Mouse (Mus musculus) midbrain, embryonic 13.5 days (tissue): ENCODE measurements at regions not wholly inside any gene's neighbourhood (a gene's known extent, or its start where the extent isn't known, plus 50 kb on each side); places are given as distances from the start of the nearest gene placed in this dataset.

Source experiments
- ATAC-seq: fragments of 200-750 bp; cut with Nextera tagmentation; 2 replicates; pipeline ENCODE4 v1.8.0; 2017; ENCODE audit warnings: mild to moderate bottlenecking, moderate TSS enrichment, moderate library complexity
- H3K27ac ChIP-seq: fragments of 300-500 bp; sonication (generic); 2 replicates; pipeline ENCODE4 v1.5.1; 2015; ENCODE audit warnings: inconsistent platforms, mild to moderate bottlenecking, moderate library complexity
- H3K27me3 ChIP-seq: fragments of 300-500 bp; sonication (generic); 2 replicates; pipeline ENCODE4 v1.6.1; 2015; ENCODE audit warnings: mild to moderate bottlenecking, inconsistent platforms
- H3K36me3 ChIP-seq: fragments of 300-500 bp; sonication (generic); 2 replicates; pipeline ENCODE4 v1.6.1; 2015; ENCODE audit warnings: mild to moderate bottlenecking, inconsistent platforms
- H3K4me1 ChIP-seq: fragments of 300-500 bp; sonication (generic); replicated peaks from 2 replicates; pipeline ENCODE4 v1.6.1; 2015; ENCODE audit warnings: inconsistent platforms
- H3K4me2 ChIP-seq: fragments of 300-500 bp; sonication (generic); replicated peaks from 2 replicates; pipeline ENCODE4 v1.6.1; 2015; ENCODE audit warnings: moderate library complexity, mild to moderate bottlenecking, inconsistent platforms
- H3K4me3 ChIP-seq: fragments of 300-500 bp; sonication (generic); replicated peaks from 2 replicates; pipeline ENCODE4 v1.5.1; 2015; ENCODE audit warnings: mild to moderate bottlenecking, inconsistent platforms
- H3K9ac ChIP-seq: fragments of 300-500 bp; sonication (generic); replicated peaks from 2 replicates; pipeline ENCODE4 v1.6.1; 2015; ENCODE audit warnings: mild to moderate bottlenecking, inconsistent platforms
- H3K9me3 ChIP-seq: fragments of 300-500 bp; sonication (generic); 2 replicates; pipeline ENCODE4 v1.6.1; 2016; ENCODE audit warnings: mild to moderate bottlenecking, inconsistent platforms
- WGBS: fragments of 180-500 bp; shearing (Covaris S2); methylation state at CpG from one replicate; pipeline ENCODE4 v1.1.7; 2015; 5-methylcytosine and 5-hydroxymethylcytosine counted together

DNA sequence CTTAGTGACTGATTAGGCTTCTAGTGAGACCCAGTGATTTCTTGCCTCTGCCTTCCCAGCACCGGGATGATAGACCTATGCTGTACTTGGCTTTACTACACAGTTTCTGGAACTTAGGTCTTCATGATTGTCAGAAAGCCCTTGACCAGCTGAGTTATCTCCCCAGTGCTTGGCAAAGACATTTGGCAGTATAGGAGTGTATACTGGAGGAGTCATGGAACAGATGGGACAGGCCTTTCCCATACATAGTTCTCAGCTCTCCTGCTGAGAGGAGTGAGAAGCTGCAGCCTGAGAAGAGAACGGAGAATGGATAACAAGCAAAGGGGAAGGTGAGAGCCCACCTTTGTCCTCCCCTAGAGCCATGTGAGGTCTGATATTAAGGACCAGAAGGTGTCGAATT lies 230.6 kb upstream of the F930015N05Rik start:
- H3K9me3 ChIP-seq, result no peaks in the 10 kb centered on the region
- H3K4me1 ChIP-seq, result peaks cover 13% of the 10 kb centered on the region
- no peak overlapping the region for H3K4me3 ChIP-seq
- H3K9ac ChIP-seq, result no peak overlapping the region
- no peak for ATAC-seq
- no peaks in the 10 kb centered on the region for H3K27me3 ChIP-seq
- H3K4me2 ChIP-seq, result no peak overlapping the region
- WGBS, result 84% methylated on average over 3 of the region's 3 CpGs
- no peaks in the 10 kb centered on the region for H3K36me3 ChIP-seq
- no peak overlapping the region for H3K27ac ChIP-seq

DNA sequence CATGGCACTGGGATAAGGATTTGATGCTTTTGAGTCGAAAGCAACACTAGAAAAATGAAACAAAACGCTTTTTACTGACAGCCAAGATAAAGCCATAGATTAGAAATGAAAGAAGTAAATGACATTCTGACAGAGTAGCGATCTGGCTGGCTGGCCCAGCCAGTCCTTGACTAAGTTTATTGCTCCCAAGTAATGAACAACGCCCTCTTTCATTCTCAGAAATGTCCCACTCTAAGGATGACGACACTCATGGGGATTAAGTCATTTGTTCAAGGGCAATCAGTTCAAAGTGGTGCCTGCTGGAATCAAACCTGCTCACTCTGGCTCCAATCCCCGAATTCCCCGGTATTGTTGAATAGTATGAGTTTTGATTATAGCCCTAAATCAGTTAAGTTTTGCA lies 231.1 kb upstream of the F930015N05Rik start:
- WGBS, result 63% methylated on average over 7 of the region's 7 CpGs
- Histone ChIP-seq H3K9ac (no peak overlapping the region), H3K27ac (no peak overlapping the region), H3K27me3 (no peaks in the 10 kb centered on the region), H3K4me1 (peaks cover 10% of the 10 kb centered on the region), H3K4me2 (no peak overlapping the region), H3K36me3 (no peaks in the 10 kb centered on the region), H3K4me3 (no peak overlapping the region), H3K9me3 (no peaks in the 10 kb centered on the region)
- ATAC-seq, result no peak

DNA sequence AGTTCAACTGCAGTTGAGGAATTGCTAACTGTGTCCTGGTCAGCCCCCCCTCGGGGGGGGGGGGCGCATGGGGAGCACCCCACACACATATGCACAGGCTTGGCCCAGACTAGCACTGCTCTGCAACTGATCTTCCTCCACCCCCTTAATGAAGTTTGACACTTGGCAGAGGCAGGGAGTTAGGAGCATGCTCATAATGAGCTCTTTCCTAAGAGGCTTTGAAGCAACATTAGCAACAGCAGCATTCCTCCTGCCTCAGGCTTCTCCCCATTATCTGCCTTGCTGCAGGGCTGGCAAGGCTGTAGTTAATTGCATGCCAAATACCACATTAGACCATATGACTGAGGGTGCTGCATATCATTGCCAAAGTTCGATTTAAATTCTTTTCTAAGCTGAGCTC lies 235.4 kb upstream of the F930015N05Rik start:
- 57% methylated on average over 3 of the region's 3 CpGs for WGBS
- H3K9me3 ChIP-seq, result no peaks in the 10 kb centered on the region
- no peak overlapping the region for H3K4me2 ChIP-seq
- H3K9ac ChIP-seq, result no peak overlapping the region
- ATAC-seq, result peak; percentile 84; the same call in 1 of the 2 replicates
- H3K4me3 ChIP-seq, result no peak overlapping the region
- no peaks in the 10 kb centered on the region; the same call in 1 of the 2 replicates for H3K4me1 ChIP-seq
- H3K27ac ChIP-seq, result no peak overlapping the region
- H3K27me3 ChIP-seq, result no peaks in the 10 kb centered on the region
- no peaks in the 10 kb centered on the region for H3K36me3 ChIP-seq

DNA sequence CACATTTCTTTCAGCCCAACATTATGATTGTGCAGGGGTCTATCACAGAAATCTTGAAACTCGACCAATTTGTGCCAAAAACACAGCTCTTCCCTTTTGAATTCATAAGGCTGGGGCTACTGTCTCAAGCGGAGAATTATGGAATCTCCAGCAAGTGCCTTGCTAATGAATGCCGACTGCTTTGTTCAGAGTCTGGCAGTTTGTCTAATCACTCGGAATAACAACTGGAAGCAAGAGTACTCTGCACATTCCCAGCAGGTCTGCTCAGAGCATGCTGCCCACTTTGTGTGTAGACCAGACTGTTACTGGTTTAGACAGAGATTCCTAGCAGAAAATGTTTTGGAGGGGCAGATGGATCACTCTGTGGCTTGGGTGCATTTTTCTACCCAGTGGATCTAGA lies 237.1 kb upstream of the F930015N05Rik start:
- H3K27ac ChIP-seq, result no peak overlapping the region
- H3K9me3 ChIP-seq, result no peaks in the 10 kb centered on the region
- no peaks in the 10 kb centered on the region; the same call in 1 of the 2 replicates for H3K4me1 ChIP-seq
- H3K36me3 ChIP-seq, result no peaks in the 10 kb centered on the region
- no peak overlapping the region for H3K9ac ChIP-seq
- no peak overlapping the region for H3K4me3 ChIP-seq
- no peak overlapping the region for H3K4me2 ChIP-seq
- ATAC-seq, result no peak
- 66% methylated on average over 4 of the region's 4 CpGs for WGBS
- H3K27me3 ChIP-seq, result no peaks in the 10 kb centered on the region

DNA sequence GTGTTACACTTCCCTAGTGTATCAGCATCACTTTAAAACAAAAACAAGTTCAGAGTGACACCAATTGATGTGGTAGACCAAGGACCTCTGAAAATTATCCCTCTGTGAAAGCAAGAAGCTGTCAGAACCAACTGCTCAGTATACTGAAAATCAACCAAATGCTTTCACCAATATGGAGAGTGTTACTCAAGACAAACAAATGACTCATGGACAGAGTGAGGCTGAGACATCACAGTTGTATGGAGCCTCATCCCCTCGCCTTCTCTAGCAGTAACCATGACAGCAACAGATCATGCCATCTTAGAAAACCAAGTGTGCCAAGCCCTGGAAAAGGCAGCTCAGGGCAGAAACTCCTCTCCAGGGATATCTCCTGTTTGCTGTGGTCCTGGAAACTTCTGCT lies 267.3 kb upstream of the F930015N05Rik start:
- Histone ChIP-seq H3K27ac (no peak overlapping the region), H3K4me2 (no peak overlapping the region), H3K36me3 (no peaks in the 10 kb centered on the region), H3K4me3 (no peak overlapping the region), H3K27me3 (no peaks in the 10 kb centered on the region), H3K9me3 (no peaks in the 10 kb centered on the region), H3K4me1 (no peaks in the 10 kb centered on the region), H3K9ac (no peak overlapping the region)
- no peak for ATAC-seq
- 85% methylated on average over 1 of the region's 1 CpGs for WGBS

DNA sequence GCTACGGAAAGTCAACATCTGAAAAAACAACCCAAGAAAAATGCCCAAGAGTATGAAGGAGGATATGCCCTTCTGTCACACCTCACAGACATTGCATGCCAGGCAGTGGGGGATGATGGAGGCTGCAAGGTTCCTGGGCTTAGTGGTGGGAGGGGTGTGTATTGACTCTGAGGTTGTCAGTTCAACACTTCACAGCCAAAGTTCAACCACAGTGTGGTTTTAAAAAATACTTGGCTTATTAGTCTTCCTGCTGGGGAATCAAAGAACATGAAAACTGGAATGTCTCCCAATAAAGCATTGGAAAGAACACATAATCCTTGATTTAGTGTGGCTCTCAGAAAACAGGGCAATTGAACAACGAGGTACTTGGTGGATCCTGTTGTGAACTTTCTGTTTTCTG lies 267.0 kb upstream of the Elac2 start:
- no peaks in the 10 kb centered on the region for H3K4me1 ChIP-seq
- no peak overlapping the region for H3K4me3 ChIP-seq
- no peak overlapping the region for H3K4me2 ChIP-seq
- no peak overlapping the region for H3K9ac ChIP-seq
- no peak for ATAC-seq
- WGBS, result 82% methylated on average over 2 of the region's 2 CpGs
- no peaks in the 10 kb centered on the region for H3K27me3 ChIP-seq
- no peaks in the 10 kb centered on the region for H3K36me3 ChIP-seq
- no peaks in the 10 kb centered on the region for H3K9me3 ChIP-seq
- H3K27ac ChIP-seq, result no peak overlapping the region

DNA sequence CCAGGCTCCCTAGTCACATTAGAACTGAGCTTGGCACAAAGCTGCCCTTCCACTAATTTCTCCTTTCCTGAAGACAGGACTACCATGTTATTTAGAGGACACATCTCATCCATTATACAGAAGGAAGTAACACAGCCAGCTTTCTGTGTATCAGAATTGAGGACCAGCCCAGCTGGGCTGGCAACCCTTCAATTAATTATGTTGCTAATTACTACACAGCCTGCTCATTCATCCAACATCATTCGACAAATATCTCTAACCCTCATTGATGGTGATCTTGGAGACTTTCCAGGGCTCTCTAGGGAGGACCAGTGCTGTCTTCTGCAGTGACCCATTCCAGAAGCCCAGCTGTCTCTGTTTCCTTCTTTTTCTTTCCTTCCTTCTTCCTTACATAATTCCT lies 263.7 kb upstream of the Elac2 start:
- Histone ChIP-seq H3K9me3 (no peaks in the 10 kb centered on the region), H3K36me3 (no peaks in the 10 kb centered on the region), H3K9ac (no peak overlapping the region), H3K4me2 (no peak overlapping the region), H3K27ac (no peak overlapping the region), H3K4me3 (no peak overlapping the region), H3K4me1 (no peaks in the 10 kb centered on the region), H3K27me3 (no peaks in the 10 kb centered on the region)
- ATAC-seq, result no peak
- 72% methylated on average over 1 of the region's 1 CpGs for WGBS

DNA sequence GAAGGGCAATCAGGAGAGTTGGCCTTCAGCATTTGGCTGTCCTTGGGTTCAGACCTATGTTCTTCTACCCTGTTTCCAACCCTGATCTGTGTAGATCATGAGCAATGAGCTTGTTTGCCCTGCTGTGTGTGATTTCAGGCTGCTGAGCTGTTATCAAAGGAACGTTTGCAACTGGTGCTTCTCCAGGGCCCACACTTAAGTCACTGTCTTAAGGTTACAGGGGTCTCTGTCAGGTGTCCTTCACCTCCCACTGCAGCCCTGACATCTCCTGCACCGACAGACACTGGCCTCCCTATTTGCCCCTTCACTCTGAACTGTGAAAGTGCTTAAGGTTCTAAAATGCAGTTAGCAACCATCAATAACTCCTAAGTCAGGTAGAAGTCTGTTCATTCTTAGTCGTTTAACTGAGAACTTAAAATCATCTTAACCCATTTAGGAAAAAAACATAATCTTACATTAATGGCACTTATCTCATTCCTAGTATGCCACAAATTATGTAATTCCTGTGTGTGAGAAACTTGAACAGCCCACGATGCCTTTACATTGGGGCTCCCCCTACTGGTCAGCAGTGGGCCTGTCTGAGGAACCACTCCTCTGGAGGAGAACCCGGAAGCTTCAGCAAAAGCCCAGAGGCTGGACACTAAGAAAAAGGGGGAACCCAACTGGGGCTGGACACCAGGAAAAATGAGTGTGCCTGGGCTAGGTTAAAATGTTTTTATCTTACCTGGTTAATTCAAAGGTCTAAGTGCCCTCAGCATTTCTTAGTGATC lies 260.3 kb upstream of the Elac2 start:
- 0 out of 2 replicates have a peak, but pooled peaks have one; percentile 53 for ATAC-seq
- no peaks in the 10 kb centered on the region for H3K27me3 ChIP-seq
- no peak overlapping the region for H3K4me3 ChIP-seq
- 20% methylated on average over 5 of the region's 5 CpGs for WGBS
- no peak overlapping the region for H3K9ac ChIP-seq
- no peak overlapping the region for H3K4me2 ChIP-seq
- H3K9me3 ChIP-seq, result no peaks in the 10 kb centered on the region
- no peaks in the 10 kb centered on the region for H3K36me3 ChIP-seq
- H3K4me1 ChIP-seq, result 0 out of 2 replicates have a peak, but pooled peaks cover 5% of the 10 kb centered on the region
- no peak overlapping the region for H3K27ac ChIP-seq

DNA sequence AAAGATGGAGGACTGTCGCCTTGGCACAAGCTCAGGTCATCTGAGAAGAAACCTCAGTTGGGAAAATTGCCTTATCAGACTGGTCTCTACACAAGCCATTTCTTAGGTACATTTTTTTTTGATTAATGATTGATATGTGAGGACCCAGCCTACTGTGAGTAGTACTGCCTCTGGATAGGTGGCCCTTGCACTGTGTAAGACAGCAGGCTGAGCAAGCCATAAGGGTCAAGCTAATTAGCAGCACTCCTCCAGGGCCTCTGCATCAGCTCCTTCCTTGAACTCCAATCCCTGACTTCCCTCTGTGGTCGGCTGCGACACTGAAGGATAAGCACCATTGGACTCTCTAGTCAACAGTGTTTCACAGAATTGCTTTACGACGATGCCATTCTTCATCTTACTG lies 252.6 kb upstream of the Elac2 start:
- 92% methylated on average over 5 of the region's 5 CpGs for whole genome bisulfite sequencing

DNA sequence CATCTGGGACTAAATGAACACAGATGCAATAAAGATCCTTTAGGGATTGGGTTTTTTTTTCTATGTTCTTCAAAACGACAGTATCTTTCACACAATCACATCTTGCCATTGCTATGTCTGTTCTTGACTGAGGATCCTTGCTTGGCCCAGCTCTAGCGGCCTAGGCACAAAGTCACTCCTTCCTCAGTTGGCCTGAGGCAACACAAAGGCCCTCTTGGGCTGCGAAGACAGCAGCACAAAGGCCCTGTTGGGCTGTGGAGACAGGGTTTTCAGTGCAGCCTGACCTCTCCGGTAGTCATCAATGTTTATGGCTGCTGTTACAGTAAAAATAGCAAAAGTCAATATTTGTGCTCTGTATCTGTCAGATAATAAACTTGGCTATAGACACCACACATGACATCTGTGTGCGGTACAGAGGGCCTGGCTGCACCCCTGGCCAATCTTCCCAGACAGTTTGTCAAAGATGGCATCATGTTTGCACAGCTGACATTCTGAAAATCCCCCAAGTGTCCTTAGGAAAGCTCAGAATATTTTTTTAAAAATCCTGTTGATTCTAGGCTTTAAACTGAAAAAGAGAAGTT lies 250.9 kb upstream of the Elac2 start:
- Histone ChIP-seq H3K27ac (no peak overlapping the region), H3K27me3 (no peaks in the 10 kb centered on the region), H3K36me3 (no peaks in the 10 kb centered on the region), H3K9ac (no peak overlapping the region), H3K4me2 (no peak overlapping the region), H3K4me1 (no peaks in the 10 kb centered on the region), H3K4me3 (no peak overlapping the region), H3K9me3 (no peaks in the 10 kb centered on the region)
- no peak for ATAC-seq
- 76% methylated on average over 5 of the region's 5 CpGs for WGBS

More for the DNA sequence above, 252.6 kb upstream of the Elac2 start:
- Histone ChIP-seq H3K4me3 (no peak overlapping the region), H3K27ac (no peak overlapping the region), H3K4me2 (no peak overlapping the region), H3K4me1 (0 out of 2 replicates have a peak, but pooled peaks cover 5% of the 10 kb centered on the region), H3K9ac (no peak overlapping the region), H3K27me3 (no peaks in the 10 kb centered on the region), H3K36me3 (no peaks in the 10 kb centered on the region), H3K9me3 (no peaks in the 10 kb centered on the region)
- no peak for ATAC-seq

DNA sequence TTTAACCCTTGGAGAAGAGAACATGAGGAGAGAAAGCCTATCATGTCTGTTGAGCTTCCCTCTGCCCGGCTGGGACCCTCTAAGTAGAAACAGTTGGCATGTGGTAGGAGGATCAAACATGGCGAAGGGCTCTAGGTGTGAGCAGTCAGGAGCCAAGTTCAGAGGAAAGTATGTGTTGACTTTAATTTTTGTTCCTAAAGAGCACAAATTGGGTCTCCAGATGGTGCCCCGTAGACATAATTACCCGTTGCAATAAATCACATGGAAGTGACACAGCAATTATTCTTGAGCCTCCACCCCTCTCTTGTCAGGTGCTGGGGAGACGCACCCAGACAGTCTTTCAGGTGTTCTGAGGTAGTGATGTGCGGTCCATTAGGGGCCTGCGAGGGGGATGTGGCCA lies 239.9 kb upstream of the Elac2 start:
- H3K36me3 ChIP-seq, result no peaks in the 10 kb centered on the region
- no peaks in the 10 kb centered on the region for H3K27me3 ChIP-seq
- ATAC-seq, result no peak

DNA sequence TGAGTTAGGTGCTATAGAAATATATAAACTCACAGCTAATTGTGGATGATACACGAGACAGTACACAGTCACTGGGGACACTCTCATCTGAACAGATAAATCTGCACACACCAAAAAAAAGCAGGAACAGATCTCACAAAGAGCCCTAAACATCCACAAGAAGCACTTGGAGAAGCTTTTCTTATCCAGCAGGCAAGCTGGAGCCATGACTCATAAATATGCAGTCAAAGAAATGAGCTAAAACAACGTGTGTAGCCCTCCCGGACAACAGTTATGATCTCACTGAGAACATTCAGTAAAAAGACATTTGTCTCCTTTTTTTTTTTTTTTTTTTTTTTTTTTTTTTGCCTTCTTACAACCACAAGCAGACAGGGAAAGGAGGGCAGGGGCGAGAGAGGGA lies 235.1 kb upstream of the Elac2 start:
- H3K4me1 ChIP-seq, result no peaks in the 10 kb centered on the region
- no peaks in the 10 kb centered on the region for H3K9me3 ChIP-seq
- no peak overlapping the region for H3K27ac ChIP-seq
- no peak overlapping the region for H3K4me2 ChIP-seq
- no peak overlapping the region for H3K4me3 ChIP-seq
- H3K36me3 ChIP-seq, result no peaks in the 10 kb centered on the region
- no peak overlapping the region for H3K9ac ChIP-seq
- no peaks in the 10 kb centered on the region for H3K27me3 ChIP-seq
- ATAC-seq, result no peak
- WGBS, result 68% methylated on average over 4 of the region's 4 CpGs

More for the DNA sequence above, 239.9 kb upstream of the Elac2 start:
- 85% methylated on average over 7 of the region's 7 CpGs for WGBS
- Histone ChIP-seq H3K4me2 (no peak overlapping the region), H3K9ac (no peak overlapping the region), H3K27ac (no peak overlapping the region), H3K4me3 (no peak overlapping the region), H3K9me3 (no peaks in the 10 kb centered on the region), H3K4me1 (no peaks in the 10 kb centered on the region)
